Mouse (Mus musculus) embryonic facial prominence, embryonic 11.5 days (tissue): Measurements from ENCODE around the gene Mael. TPM values are rescaled to one million over a fixed set of nuclear protein-coding genes. Genes with fewer than 3 reads are reported as not detected.

Experiments used
- ATAC-seq: fragments of 200-750 bp; cut with Nextera tagmentation; replicated peaks from 2 replicates; pipeline ENCODE4 v1.8.0; 2017; ENCODE audit warnings: low read depth; ENCODE audit not compliant: insufficient number of reproducible peaks, low FRiP score, low TSS enrichment
- DNase-seq: peaks from one replicate; pipeline ENCODE4 v3.0.0-alpha.2; 2015; ENCODE audit warnings: low spot score
- H3K27ac ChIP-seq: fragments of 300-500 bp; sonication (generic); replicated peaks from 2 replicates; pipeline ENCODE4 v1.5.1; 2014; ENCODE audit warnings: mild to moderate bottlenecking, low read depth, low read length, control low read depth
- H3K27me3 ChIP-seq: fragments of 300-500 bp; sonication (generic); 2 replicates; pipeline ENCODE4 v1.6.1; 2014; ENCODE audit warnings: mild to moderate bottlenecking, low read length, moderate library complexity, mixed read lengths; ENCODE audit not compliant: control insufficient read depth, insufficient read depth
- H3K36me3 ChIP-seq: fragments of 300-500 bp; sonication (generic); replicated peaks from 2 replicates; pipeline ENCODE4 v1.6.1; 2014; ENCODE audit warnings: low read depth, mild to moderate bottlenecking, low read length, moderate library complexity, mixed read lengths; ENCODE audit not compliant: control insufficient read depth, insufficient read depth
- H3K4me1 ChIP-seq: fragments of 300-500 bp; sonication (generic); 2 replicates; pipeline ENCODE4 v1.6.1; 2014; ENCODE audit warnings: low read length, mixed read lengths; ENCODE audit not compliant: control insufficient read depth, insufficient read depth
- H3K4me2 ChIP-seq: fragments of 300-500 bp; sonication (generic); 2 replicates; pipeline ENCODE4 v1.6.1; 2014; ENCODE audit warnings: low read depth, mild to moderate bottlenecking, control low read depth, low read length, moderate library complexity
- H3K4me3 ChIP-seq: fragments of 300-500 bp; sonication (generic); 2 replicates; pipeline ENCODE4 v1.5.1; 2014; ENCODE audit warnings: low read depth, low read length, control low read depth
- H3K9ac ChIP-seq: fragments of 300-500 bp; sonication (generic); replicated peaks from 2 replicates; pipeline ENCODE4 v1.6.1; 2014; ENCODE audit warnings: mild to moderate bottlenecking, control low read depth, low read length
- H3K9me3 ChIP-seq: fragments of 300-500 bp; sonication (generic); replicated peaks from 2 replicates; pipeline ENCODE4 v1.6.1; 2016; ENCODE audit warnings: mild to moderate bottlenecking, low read length, inconsistent platforms, mixed read lengths; ENCODE audit not compliant: control insufficient read depth
- WGBS: fragments of 180-500 bp; shearing (Covaris S2); extraction: QIAGEN DNeasy Blood & Tissue Kit; methylation state at CpG from one replicate; pipeline ENCODE4 v1.1.7; 2014; 5-methylcytosine and 5-hydroxymethylcytosine counted together
- polyA plus RNA-seq: library from polyadenylated mRNA; unstranded; fragments of >200 nt; fragmentation: Nextera tagmentation; extraction: Ambion mirVana; gene quantifications from 2 replicates; pipeline ENCODE4 v1.2.1, GENCODE M21; 2014

Mael gene
- not detected in 2 replicates for polyA plus RNA-seq

GRCm38 (mm10) chr1:166238315-166238969 lies at the start of gene Mael:
Gene Mael (minus strand): TSS chr1:166238747.
- Histone ChIP-seq H3K4me1 (no peaks in the 10 kb centered on the region), H3K27me3 (no peaks in the 10 kb centered on the region), H3K27ac (no peak within 1 kb of the TSS), H3K36me3 (no peaks in the 10 kb centered on the region), H3K9me3 (no peaks in the 10 kb centered on the region), H3K4me3 (no peak within 1 kb of the TSS), H3K4me2 (no peak within 1 kb of the TSS), H3K9ac (no peak within 1 kb of the TSS)
- 88% methylated on average over 53 of the region's 53 CpGs for WGBS
- no peak for DNase-seq
- no peak for ATAC-seq

- no peaks in the 10 kb centered on the region; the same call in 1 of the 2 replicates for H3K4me1 ChIP-seq
- DNase-seq (no peak), ATAC-seq (no peak)
- no peak overlapping the region for H3K4me2 ChIP-seq
- H3K27ac ChIP-seq: no peak overlapping the region
- no peaks in the 10 kb centered on the region for H3K27me3 ChIP-seq
- H3K9me3 ChIP-seq: no peaks in the 10 kb centered on the region
- H3K9ac ChIP-seq: no peak overlapping the region
- WGBS: 80% methylated on average over 9 of the region's 9 CpGs
- no peak overlapping the region for H3K4me3 ChIP-seq
- H3K36me3 ChIP-seq: no peaks in the 10 kb centered on the region
Observed at GRCm38 (mm10) chr1:166286231-166286630, 47.7 kb upstream of the Mael start.

GRCm38 (mm10) chr1:166284390-166284789 lies 45.8 kb upstream of the Mael start:
- no peaks in the 10 kb centered on the region; the same call in 1 of the 2 replicates for H3K4me1 ChIP-seq
- no peak overlapping the region for H3K27ac ChIP-seq
- no peaks in the 10 kb centered on the region for H3K27me3 ChIP-seq
- no peaks in the 10 kb centered on the region for H3K36me3 ChIP-seq
- no peak overlapping the region for H3K4me3 ChIP-seq
- no peak overlapping the region for H3K9ac ChIP-seq
- no peak for ATAC-seq
- DNase-seq: no peak
- 75% methylated on average over 8 of the region's 8 CpGs for WGBS
- H3K9me3 ChIP-seq: no peaks in the 10 kb centered on the region
- H3K4me2 ChIP-seq: no peak overlapping the region

- no peaks in the 10 kb centered on the region; the same call in 1 of the 2 replicates for H3K4me1 ChIP-seq
- ATAC-seq: no peak
Observed at GRCm38 (mm10) chr1:166283451-166283850, 44.9 kb upstream of the Mael start.

GRCm38 (mm10) chr1:166282597-166283210 lies 44.2 kb upstream of the Mael start:
- Histone ChIP-seq H3K4me1 (no peaks in the 10 kb centered on the region; the same call in 1 of the 2 replicates), H3K4me3 (no peak overlapping the region), H3K27me3 (no peaks in the 10 kb centered on the region), H3K9me3 (no peaks in the 10 kb centered on the region), H3K27ac (peak overlapping the region; percentile 62), H3K36me3 (no peaks in the 10 kb centered on the region), H3K9ac (no peak overlapping the region), H3K4me2 (peak overlapping the region; percentile 22)
- DNase-seq (peak; percentile 93), ATAC-seq (peak; percentile 94)
- WGBS: 3% methylated on average over 22 of the region's 22 CpGs

More at GRCm38 (mm10) chr1:166283451-166283850, 44.9 kb upstream of the Mael start:
- Histone ChIP-seq H3K36me3 (no peaks in the 10 kb centered on the region), H3K9me3 (no peaks in the 10 kb centered on the region), H3K4me2 (no peak overlapping the region), H3K27me3 (no peaks in the 10 kb centered on the region), H3K9ac (no peak overlapping the region), H3K4me3 (no peak overlapping the region), H3K27ac (peak overlapping the region; percentile 62; the same call in 1 of the 2 replicates)
- WGBS: 81% methylated on average over 6 of the region's 6 CpGs
- no peak for DNase-seq

- Histone ChIP-seq H3K27ac (no peak overlapping the region), H3K9ac (no peak overlapping the region), H3K4me3 (no peak overlapping the region), H3K27me3 (no peaks in the 10 kb centered on the region), H3K4me1 (no peaks in the 10 kb centered on the region; the same call in 1 of the 2 replicates), H3K4me2 (no peak overlapping the region), H3K9me3 (no peaks in the 10 kb centered on the region), H3K36me3 (no peaks in the 10 kb centered on the region)
- DNase-seq: no peak
- 55% methylated on average over 3 of the region's 3 CpGs for WGBS
- ATAC-seq: no peak
Observed at GRCm38 (mm10) chr1:166281836-166282235, 43.3 kb upstream of the Mael start.

GRCm38 (mm10) chr1:166281287-166281686 lies 42.7 kb upstream of the Mael start:
- Histone ChIP-seq H3K4me3 (no peak overlapping the region), H3K9ac (no peak overlapping the region)

GRCm38 (mm10) chr1:166280566-166280965 lies 42.0 kb upstream of the Mael start:
- peak; percentile 77 for DNase-seq
- Histone ChIP-seq H3K4me2 (no peak overlapping the region), H3K36me3 (no peaks in the 10 kb centered on the region), H3K4me3 (no peak overlapping the region), H3K27ac (0 out of 2 replicates have a peak overlapping the region, but pooled peaks have one; percentile 47), H3K9ac (no peak overlapping the region; the same call in 1 of the 2 replicates), H3K9me3 (no peaks in the 10 kb centered on the region), H3K4me1 (no peaks in the 10 kb centered on the region; the same call in 1 of the 2 replicates), H3K27me3 (no peaks in the 10 kb centered on the region)
- ATAC-seq: peak; percentile 58; the same call in 1 of the 2 replicates
- 0% methylated on average over 1 of the region's 1 CpGs for WGBS

More at GRCm38 (mm10) chr1:166281287-166281686, 42.7 kb upstream of the Mael start:
- WGBS: 33% methylated on average over 1 of the region's 1 CpGs
- Histone ChIP-seq H3K27ac (0 out of 2 replicates have a peak overlapping the region, but pooled peaks have one; percentile 47), H3K4me1 (no peaks in the 10 kb centered on the region; the same call in 1 of the 2 replicates), H3K9me3 (no peaks in the 10 kb centered on the region), H3K27me3 (no peaks in the 10 kb centered on the region), H3K4me2 (no peak overlapping the region), H3K36me3 (no peaks in the 10 kb centered on the region)
- DNase-seq (no peak), ATAC-seq (no peak)
